Mouse (Mus musculus) cerebellum, postnatal 14 days (tissue): ENCODE data around the gene Raet1e.
A peak's percentile ranks its signal among the peaks of the same experiment; 100 is the strongest.
"Not testable (repeated sequence)": the region's sequence is repeated elsewhere in the genome, so short reads cannot be mapped to it uniquely, and the experiment has no call there.

Source experiments
- DNase-seq, 2 experiments: peaks; one replicate each; pipeline ENCODE4 v3.0.0; 2021; ENCODE audit warnings: mixed read lengths in 2 of 2

The Raet1e gene

DNA sequence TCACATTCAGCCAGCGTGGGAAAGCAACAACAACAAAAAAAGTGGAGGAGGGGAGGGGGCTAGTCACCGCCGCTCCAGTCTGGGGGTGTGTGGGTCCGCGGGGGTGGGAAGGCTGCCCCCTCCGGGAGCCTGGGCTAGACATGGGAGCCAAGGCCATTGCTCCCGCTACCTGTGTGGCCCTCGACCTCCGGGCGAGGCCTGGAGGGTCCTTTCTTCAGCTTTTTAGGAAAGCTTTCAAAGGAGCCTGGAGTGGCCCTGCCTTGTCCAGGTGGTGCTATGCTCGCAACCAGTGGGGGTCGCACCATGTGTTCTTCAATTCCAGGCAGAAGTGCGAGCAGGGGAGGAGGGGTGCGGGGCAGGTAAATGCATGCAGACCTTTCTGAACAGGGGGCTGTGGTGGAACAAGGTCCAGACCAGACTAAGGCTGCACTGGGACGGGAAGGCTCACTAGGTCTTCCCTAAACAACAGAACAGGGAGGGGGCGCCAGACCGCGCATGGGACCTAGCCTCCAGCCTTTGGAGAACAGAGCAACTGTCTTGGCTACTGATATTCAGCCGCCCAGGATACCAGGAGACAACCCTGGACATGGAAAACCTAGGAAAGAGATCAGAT is 116.2 kb downstream of the Raet1e start:
- DNase-seq = peak in 1 of 2 experiments; percentile 1

DNA sequence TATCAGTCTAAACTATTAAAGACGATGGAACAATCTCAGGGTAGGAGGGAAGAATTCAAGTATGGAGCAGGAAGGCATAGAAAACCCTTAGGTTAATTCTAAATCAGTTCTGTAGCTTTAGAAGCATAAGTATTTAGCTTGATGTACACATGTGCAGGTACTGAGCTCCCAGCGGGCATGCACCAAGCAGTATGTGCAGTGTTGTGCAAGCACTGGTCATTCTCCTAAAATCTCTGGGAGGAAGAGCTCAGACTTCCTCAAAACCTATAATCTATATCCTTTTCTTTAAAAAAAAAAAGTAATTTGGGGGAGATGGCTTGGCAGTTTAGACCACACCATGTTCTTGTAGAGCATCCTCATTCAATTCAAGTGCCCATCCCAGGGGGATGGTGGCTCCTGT is 120.1 kb downstream of the Raet1e start:
- DNase-seq = not testable (repeated sequence)

DNA sequence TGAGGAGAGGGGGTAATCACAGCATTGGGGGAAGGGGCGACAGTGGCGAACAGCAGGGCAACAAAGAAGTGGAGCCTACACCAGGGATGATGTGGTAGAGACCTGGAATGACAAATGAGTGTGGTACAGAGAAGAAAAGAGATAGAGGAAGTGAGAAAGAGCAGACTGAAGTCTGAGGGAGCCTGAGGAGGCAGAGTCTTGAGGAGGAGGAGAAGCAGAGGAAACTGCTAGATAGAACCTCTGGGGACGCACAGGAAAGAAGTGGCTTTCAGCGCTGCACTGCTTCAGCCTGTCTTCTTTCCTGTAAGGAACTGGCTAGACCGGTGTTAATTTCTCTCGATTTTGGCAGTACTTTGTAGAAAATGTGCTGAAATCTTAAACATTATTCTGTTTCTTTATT is 124.4 kb downstream of the Raet1e start:
- no peak for DNase-seq

DNA sequence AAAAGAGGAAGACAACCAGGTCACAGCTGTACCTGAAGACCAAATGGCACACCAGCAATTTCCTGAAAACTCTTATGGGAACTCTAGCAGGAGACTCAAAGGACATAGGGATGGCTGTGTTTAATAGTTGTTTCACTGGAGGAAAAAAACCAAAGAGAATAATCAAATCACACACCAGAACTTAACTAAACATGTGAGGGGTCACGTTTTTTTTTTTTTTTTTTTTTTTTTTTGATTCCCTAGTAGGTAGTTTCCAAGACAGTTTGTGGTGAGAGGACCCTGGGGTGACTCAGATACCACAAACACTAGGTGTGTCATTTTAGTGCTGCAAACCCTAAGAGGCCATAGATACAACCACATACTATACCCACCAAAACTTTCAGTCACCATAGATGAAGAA is 137.3 kb downstream of the Raet1e start:
- no peak for DNase-seq

DNA sequence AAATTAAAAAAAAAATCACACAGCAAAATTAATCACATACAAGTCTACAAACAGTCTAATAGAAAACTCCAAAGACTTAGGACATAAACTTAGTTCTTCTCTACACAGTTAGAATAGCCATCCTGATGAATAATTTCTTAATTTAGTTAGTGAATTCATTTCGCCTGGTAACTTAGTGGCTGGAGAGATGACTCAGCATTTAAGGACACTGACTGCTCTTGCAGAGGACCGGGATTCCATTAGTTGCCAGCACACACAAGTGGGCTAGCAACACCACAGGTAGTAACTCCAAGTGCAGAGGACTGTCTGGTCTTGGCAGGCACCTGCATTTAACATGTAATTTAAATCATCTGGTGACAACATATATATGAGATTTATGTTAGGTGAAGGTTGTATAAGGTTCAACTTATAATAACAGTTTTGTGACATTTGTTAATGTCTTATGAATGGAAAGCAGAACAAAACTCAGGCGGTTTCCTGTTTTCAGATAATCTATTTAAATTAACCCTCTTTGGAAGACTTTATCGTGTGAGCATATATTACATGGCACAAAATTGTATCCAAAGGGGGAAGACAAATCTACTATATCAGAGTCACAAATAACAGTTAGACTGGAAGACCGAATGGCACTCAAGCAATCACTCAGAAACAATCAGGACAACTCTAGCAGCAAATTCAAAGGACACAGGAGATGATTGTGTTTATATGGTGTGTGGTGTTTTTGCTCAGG is 138.8 kb downstream of the Raet1e start:
- no peak for DNase-seq

DNA sequence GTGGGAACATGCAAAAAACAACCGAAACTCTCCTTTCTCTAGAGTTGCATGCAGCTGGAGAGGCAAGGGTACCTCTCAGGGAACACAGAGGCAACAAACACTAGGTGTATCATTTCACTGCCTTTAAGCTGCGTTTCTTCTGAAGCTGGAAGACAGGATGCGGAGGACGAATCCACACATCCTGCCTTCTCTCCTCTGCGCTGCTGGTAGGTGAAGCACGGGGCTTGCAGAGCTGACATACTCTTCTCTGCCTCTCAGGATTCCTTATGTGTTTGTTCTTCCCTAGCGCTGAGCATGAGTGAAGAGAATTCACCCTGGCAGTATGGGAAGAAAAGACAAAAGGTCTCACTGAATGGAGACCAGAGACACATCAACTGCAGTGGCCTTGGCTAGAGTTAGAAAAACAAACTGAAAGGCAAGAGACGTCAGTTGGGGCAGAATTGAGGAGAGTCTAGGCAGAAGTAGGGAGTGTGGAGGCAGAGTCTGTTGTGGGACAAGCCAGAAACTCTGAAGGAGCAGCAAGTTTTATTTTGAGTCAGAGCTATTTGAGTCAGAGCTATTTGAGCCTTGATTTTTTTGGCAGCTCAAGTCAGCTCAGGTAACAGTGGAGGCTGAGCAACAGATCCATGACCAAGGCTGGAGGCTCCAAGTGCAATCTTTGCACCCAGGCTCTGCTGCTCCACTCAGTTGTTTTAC is 139.5 kb downstream of the Raet1e start:
- DNase-seq = no peak

DNA sequence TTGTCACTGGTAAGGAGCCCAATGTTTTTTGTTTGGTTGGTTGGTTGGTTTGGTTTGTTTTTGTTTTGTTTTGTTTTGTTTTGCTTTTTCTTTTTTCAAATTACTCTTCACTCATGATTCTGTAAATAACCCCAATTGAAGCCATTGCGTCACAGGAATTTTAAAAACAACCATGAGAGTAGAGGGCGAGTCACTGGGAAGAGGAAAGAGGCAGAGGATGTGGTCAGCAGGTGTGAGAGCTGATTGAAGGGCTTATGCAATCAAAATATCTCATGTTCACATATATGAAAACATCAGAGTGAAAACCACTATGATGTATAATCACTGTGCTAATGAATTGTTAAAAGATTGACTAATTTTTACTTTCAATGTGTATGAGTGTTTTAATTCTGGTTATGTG is 141.0 kb downstream of the Raet1e start:
- DNase-seq = no peak

DNA sequence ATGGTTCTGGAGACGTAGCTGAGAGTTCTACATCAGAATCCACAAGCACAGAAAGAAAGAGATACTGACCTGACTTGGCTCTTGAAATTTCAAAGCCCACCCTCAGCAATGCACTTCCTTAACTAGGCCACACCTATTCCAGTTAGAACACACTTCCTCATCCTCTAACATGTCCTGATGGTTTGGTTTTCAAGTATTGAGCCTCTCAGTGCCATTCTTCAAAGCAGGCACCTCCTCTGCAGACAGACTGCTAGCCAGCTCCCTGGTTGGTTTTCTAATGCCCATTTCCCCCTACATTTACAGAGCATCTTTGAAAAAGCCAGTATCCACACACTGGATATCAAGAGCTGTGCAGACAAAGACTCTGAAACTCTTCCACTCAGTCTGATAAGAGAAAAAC is 143.3 kb downstream of the Raet1e start:
- DNase-seq = no peak

DNA sequence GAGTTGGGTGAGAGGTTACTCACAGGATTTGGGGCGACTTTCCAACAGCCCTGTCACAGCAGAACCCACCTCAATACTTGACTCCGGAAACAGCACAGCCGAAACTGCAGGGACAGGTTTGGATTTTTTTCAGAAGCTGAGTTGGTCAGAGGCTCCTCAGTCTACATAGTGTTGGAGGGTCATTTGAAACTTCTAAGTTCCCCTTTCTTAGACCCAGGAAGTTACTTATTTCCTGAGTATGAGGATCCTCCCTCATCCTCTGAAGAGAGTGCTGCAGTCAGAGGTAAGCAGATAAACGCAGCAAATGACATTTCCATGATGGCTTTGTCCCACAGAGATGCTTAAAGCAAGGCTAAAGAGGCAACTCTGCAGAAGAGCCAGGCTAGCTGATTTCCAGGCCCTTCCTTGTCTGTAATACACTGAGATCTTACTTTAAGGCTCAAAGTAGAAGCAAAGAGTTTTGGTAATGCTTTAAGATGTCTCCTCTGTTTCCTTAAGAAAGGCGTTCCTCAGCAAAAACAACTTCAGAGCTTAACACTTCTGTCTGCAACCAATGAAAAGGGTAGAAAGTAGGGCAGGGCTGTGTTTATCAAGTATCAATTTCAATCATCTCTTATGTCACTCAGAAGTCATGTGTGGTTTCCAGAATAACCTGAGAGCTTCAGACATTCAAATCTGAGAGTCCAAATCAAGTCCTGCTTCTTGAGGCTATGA is 144.1 kb downstream of the Raet1e start:
- no peak for DNase-seq

DNA sequence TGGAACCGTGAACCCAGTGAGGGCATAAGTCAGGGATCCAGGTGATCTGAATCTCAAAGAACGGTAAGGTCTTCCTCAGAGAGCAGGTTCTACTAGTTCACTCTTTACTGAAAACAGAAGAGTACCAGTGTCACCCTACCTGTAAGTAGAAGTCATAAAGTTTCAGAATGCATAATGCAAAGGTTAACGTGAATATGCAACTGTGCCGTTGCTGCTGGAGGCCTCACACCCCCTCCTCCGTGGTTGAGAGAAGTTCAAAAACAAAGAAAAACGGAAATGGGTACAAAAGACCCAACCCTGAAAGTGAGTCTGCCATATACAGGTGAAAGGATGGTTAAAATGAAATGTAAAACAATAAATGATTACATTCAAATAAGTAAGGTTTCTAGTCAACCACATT is 145.4 kb downstream of the Raet1e start:
- DNase-seq = no peak

DNA sequence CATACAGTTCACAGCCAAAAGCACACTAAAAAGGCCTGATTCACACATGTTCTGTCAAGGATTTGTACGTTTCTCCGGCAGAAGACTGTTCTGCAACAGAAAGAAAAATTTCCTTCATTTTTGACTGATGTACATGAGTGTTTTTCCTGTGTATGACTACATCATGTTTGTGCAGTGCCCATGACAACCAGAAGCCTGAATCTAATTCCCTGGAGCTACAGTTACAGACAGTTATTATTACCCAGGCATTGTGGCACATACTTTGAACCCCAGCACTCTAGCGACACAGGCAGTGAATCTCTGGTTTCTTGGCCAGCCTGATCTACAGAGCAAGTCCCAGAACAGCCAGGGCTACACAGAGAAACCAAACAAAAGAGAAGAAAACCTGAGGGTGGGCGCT is 147.4 kb downstream of the Raet1e start:
- no peak for DNase-seq

DNA sequence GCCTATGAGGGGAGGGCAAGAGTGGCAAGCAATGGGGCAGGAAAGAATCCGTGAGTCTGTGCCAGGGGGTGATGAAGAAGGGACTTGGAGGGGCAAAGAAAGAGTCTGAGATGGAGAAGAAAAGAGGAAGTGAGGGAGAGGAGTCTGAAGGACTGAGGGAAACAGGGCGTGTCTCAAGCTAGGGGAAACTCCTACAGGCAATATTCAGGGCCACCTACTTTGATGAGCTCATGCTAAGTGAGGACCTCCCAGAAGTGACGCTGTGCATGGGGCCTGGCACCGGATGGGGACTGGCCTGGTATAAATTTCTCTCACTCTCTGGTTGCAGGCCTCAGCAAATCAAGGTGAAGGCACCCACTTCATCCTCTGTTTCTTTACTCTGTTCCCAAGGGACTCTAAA is 148.1 kb downstream of the Raet1e start:
- no peak for DNase-seq

DNA sequence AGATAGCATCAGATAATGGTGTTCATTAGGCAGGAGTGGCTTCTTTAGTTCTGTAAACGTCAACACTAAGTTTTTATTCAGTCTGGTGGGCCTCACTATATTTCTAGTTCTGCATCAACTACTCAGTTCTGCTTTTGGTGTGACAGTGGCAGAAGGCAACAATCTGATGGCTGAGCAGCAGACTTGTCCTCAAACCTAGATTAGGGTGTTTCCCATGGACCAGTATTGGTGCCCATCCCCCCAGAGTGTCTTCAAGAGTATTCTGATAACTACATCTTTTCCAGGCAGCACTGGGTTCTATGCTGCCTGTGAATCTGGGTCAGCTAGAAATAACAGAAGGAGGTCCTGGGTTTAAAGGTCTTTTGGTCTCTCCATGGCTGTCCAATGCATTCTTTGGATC is 149.9 kb downstream of the Raet1e start:
- no peak for DNase-seq

DNA sequence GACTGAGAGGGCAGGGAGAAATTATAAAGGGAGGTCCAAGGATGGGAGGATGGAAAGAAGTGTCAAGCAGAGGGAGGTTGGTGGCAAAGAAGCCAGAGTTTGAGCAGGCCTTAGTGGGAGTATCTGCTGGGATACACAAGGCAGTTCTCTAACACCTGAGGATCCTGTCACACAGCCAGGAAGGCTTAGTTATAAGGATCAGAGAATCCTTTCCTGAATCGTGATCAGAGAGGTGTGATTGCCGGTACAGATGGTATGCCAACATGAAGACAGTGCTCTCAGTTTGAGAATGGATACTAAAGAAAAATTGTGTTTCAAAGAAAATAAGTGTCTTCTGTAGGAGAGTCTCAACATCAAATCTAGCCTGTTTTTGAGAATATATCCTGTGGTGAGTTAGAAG is 164.5 kb downstream of the Raet1e start:
- no peak for DNase-seq

DNA sequence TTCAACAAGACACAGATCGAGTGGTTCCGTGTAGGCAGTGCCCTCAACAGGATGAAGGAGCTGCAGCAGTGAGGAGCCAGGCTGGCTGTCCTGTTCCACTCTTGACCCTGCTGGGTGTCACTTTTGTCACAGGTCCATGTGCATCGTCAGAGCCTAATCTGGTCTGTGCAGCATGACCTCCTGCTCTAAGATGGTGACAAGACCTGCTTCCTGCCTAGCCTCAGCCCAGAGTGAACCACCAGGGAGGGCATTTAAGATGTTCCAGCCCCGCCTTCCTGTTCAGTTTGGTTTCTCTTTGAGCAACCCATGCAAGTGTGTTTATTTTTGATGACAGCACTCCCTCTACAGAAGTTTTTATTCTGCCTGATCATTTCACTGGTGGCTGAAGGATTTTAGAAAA is 187.4 kb downstream of the Raet1e start:
- DNase-seq = not testable (repeated sequence)

DNA sequence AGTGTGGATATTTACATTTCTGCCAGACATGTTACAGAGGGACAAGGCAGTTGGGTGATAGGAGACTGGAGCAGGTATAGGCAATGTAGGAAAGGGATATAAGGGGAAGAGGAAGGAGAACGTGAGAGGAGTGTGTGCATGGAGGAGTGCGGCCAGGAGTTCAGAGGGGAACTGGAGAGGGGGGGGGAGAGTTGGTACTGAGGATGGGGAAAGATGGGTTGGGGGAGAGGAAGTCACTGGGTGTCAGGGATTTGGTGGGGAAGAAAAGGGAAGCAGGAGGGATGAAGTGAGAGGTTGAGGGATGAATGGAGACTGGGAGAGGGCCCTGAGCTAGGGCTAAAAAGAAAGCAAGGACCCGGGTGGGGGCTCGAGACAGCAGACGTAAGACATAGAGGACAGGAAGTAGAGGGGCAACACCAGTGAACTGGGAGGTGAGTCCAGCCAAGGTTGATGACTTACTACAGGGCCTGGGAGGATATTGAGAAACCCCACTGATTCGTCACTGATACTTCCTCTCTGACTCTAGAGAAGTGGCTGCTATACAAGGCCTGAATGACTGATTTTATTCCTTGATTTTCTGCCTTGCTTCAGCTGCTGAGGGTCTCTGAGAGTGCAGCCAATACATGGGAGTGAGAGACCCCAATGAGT is 195.3 kb downstream of the Raet1e start:
- not testable (repeated sequence) for DNase-seq

DNA sequence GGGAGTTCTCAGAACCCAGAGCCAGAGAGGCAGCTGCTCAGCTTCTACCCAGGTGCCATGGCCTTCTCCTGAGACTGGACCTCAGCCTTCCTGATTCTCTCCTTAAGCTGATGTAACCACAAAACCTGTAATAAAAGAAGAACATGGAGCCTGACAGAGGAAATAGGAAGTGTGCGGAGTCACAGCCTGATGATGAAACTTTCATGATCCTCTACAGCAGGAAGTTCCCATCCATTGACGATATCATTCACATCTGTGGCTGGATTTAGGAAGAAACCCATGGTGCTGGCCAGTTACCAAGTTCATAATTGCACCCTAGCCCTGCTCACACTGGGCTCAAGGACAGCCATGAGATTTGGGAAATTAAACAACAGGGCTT is 195.8 kb downstream of the Raet1e start:
- not testable (repeated sequence) for DNase-seq

DNA sequence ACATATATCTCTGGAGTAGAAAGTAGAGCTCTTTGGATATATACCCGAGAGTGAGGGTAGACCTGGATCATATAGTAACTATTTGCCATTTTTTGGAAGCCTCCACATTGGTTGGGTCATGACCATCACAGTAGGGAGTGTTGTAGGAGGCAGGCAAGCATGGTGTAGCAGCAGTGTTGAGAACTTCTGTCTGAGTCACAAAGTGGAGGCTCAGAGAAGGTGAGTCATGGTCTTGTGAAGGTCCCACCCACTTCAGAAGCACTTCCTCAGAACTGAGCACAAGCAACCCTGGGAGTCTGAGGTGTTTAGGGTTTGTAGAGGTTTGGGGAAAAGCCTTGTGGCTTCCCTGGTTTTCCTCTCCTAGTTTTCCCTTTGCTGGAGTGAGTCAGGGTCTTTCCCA is 199.0 kb downstream of the Raet1e start:
- DNase-seq = not testable (repeated sequence)

DNA sequence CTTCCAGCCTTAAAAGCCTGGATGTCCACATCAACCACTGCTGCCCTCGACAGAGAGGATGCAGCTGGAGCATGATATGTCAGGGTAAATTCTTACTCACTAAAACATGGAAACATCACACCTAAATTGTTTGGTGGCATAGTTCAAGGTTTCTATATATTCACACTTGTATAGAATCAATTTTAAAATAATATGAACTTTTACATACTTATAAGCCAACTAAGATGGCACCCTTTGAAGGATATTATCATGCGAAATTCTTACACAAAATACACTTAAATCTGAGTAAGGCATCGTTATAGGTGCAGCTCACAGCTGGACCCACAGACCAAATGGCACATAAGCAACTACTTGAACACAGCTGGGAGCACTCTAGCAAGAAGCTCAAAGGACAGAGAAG is 201.9 kb downstream of the Raet1e start, which contains the start of gene Raet1d:
TSS of gene Raet1d (plus strand) at position 301 of the 400 bp plus-strand sequence.
- DNase-seq = not testable (repeated sequence)

DNA sequence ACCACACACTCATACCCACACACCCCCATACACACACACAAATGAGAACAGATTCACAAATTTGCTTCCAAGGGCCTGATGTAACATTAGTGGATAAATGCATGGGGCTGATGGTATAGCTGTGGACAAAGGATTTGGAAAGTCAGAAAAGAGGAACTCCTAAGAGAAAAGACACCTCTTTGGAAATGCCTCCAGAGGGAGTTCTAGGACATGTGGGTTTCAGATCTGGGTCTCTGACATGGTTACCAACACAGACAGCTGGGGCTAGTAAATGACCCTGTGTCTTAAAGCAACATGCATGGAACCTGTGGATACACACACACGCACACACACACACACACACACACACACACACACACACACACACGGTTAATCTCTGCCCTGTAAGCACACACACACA is 202.6 kb downstream of the Raet1e start:
- DNase-seq = not testable (repeated sequence)

DNA sequence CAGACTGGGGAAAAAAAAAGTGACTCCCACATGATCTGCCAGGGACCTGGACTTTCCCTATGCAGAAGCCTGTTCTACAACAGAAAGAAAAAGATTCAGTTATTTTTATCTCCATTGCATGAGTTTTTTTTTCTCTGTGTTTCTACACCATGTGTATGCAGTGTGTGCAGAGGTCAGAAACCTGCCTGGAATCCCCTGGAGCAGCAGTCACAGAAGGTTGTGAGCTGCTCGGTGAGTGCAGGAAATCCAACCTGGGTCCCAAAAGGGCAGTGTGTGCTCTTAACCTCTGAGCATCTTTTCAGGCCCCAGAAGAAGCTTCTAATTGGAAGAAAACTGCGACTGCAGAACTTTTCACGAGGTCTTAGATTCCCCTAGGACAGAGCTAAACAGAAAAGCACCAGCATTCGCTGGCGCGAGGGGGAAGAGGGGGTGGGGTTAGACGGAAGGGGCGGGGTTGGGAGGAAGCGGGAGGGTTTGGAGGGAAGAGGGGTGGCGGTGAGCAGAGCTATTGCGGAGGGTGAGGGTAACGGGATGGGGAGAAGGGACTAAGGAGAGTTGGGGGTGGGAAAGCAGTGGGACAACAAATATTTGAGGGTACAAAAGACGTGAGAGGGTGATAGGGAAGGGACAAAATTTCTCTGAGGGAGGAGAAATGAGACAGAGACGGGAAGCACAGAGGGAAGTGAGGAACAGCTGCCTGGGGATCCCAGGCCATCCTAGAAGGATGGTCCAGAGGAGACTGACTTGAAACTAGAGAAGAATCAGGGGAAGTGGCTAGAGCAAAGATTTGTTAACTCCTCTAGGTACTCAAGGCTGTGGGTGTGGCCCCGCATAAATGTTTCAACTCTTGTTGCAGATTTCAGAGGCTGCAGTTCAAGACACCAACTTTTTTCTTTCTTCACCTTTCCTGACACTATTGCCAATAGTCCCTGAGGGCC is 203.3 kb downstream of the Raet1e start:
- DNase-seq = not testable (repeated sequence)

DNA sequence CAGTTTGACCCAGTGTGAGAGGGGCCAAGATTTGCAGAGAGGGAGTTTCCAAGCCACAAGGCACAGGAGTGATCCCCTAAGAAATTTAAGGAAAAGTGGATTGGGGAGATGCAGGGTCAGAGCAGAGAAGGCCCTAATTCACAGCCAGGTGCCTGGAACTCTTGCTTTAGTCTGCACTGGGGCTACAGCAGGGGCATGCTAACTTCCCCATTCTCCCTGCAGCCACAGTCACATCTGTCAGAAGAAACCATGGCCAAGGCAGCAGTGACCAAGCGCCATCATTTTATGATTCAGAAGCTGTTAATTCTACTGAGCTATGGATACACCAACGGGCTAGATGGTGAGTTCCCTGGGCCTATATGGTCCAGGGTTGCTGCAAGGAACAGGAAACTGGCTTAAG is 204.1 kb downstream of the Raet1e start:
- DNase-seq = not testable (repeated sequence)
